Mouse (Mus musculus) layer of hippocampus, postnatal 10 days (tissue): ENCODE data around the gene Sema6d. TPM values are rescaled to one million over a fixed set of nuclear protein-coding genes. Genes with fewer than 3 reads are reported as not detected.

Experiments used
- DNase-seq, 2 experiments: peaks; one replicate each; pipeline ENCODE4 v3.0.0; 2021; ENCODE audit warnings: low spot score in 2 of 2
- total RNA-seq, 2 experiments: library from RNA; stranded (reverse); gene quantifications; 2 replicates each; pipeline ENCODE4 v1.2.3; 2021

Sema6d gene
- total RNA-seq, 2 experiments from 2014 or later = 92.1 to 97.7 TPM

GRCm38 (mm10) chr2:124532906-124533305 is 443.1 kb downstream of the Sema6d start:
- no peak for DNase-seq

GRCm38 (mm10) chr2:124533602-124534001 is 443.8 kb downstream of the Sema6d start:
- DNase-seq = peak in 1 of 2 experiments; percentile 28

GRCm38 (mm10) chr2:124550315-124550714 is 460.5 kb downstream of the Sema6d start:
- DNase-seq = no peak

DNA sequence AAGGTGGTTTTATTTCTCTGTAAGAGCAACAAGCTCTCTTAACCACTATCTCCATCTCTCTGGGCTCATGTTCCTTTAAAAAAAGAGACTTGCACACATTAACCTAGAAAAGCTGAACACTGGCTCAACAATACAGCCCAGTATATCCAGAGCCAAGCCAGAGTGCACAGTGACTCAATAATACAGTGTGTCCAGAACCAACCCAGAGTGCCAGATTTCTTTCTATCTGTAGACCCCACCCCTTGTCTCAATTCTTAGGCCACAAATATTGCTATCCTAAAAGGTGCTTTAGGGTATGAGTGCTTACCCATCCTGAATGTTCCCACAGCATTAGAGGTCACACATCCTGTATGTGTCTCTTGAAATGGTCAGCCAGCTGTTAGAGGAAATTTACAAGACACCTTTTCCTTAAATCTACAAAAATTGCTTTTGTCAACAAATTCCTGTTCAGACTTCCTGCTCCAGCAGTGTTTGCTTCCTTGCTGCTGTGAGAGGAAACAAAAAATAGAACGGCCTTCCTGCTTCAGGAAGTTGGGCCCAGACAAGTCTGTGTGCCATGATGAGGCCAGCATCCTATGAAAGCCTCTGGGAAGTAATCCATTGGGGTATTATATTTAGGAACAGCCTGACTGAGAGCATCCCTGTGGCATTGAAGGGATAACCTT is 465.1 kb downstream of the Sema6d start:
- DNase-seq = no peak

DNA sequence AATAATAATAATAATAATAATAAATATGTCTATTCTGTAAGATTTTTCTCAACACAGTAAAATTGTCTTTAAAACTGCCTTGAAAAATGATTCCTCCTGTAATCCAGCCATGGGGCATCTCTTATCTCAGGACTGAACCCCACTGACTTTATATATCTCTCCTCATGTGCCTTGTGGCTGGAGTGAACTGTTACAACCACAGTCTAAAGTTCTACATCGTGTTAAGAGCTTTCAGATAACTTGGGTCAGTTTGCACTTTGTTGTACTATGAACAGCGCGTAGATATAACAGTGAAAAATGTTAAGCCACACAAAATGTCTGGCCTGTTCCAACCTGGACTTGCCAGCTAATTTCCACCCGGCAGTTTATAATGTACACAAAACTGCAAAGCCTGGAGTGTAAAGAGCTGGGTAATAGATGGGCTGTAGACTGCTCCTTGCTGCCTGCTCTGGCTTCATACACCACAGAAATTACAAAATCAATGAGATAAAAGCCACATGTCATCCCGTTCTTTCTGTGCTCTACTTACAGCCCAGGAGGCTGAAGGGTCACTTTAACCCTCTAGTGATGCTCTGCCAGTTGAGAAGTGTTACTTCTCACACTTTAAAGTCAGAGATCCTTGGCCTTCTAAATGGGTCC is 467.2 kb downstream of the Sema6d start:
- no peak for DNase-seq

DNA sequence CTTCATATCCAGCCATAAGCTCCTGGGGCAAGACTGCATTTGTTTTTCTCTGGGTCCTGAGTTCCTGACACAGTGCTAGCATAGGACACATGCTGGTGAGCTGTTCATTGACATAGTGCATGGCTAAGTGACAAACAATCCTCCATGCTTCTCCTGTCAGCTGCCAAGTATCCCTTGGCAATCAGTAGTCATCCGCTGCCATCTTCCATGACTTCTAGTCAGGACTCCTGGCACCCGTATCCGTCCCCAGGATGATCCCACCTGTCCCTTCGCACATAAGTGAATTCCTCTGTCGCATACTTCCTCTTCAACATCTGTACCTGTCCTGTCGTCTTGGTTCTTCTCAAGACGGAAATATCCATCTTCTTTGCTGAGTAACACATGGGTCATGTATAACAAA is 468.3 kb downstream of the Sema6d start:
- no peak for DNase-seq

DNA sequence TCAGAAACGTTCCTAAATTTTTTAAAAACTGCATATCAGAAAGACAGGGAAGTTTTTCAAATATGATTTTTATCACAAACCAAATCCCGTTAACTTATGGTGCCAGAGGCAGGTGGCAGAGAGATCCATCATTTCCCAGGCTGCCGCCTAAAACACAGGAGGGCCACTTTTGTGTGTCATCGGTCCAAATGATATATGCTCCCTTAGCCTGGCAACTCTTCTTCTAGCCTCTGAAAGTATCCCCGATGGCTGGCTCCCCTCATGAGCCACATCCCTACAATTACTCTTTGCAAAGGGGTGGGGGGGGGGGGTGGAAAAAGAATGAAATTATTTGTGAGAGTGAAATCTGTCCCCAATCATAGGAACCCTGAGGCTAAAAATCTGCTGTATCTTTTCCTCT is 471.9 kb downstream of the Sema6d start:
- no peak for DNase-seq

- DNase-seq = peak in 1 of 2 experiments; percentile 26
Observed at GRCm38 (mm10) chr2:124562091-124562490, 472.3 kb downstream of the Sema6d start.

DNA sequence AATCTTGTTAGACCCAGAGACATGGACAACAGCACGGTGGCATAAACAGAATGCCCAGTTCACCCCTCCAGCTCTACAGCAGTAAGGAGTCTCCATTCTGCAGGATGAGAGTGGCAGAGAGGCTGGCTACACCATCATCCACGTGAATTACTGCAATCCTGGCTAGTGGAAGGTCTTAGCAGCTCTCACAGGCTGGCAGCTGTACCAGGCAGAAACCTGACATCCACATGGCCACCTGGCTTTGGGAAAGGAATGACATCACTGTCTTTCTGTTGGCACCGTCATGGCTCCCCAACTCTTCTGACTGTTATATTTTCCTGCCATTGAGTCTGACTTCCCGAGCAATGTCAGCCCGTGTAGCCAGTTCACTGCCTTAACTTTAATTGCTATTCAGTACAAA is 474.0 kb downstream of the Sema6d start:
- no peak for DNase-seq

- no peak for DNase-seq
Observed at GRCm38 (mm10) chr2:124573734-124574133, 484.0 kb downstream of the Sema6d start.

DNA sequence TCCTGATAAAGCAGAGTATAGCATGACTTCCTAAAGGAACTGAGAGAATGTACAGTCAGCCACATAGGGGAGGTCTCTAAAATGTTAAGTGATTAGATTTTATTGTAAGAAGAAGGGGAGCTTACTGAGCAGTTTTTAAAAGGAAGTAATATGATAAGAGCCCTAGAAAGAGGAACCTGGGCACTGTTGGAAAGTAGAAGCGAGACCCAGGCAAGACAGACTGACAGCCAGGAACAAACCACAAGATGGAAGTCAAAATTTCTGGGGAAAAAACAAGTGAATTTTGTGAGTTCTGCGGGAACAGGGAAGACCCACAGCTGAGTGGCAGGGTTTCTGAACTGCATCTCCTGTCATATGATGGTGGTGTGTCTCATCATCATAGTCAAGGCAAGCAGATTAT is 486.3 kb downstream of the Sema6d start:
- no peak for DNase-seq

DNA sequence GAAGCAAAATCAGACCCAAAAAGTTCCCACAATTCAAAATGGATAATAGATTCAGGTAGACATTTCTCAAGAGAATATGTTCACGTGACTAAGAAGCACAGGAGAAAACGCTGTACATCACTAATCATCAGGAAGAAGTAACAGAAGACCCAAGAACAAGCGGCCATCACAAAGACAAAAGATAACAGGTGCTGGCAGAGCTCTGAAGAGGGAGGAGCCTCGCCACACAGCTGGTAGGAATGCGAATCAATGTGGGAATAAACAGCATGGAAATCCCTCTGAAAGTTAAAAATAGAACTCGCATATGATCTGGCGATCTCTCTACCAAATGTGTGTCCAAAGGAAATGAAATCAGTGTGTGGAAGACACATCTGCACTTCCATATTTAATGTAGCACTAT is 493.8 kb downstream of the Sema6d start:
- DNase-seq = no peak

DNA sequence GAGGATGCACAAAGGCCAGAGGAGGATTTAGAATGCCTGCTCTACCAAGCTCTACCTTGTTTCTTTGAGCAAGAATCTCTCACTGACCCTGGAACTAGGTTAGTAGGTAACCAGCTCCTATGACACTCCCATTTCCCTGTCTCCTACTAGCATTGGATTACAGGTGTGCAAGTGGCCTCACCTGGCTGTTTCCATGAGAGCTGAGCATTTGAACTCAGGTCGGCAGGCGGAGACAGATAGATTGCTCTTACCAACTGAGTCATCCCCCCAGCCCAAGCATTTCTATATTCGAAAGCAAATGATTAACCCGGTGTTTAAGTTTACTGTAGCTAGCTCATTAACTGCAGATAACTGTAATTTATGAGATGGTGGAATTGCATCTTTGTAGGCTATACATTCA is 503.0 kb downstream of the Sema6d start:
- no peak for DNase-seq

GRCm38 (mm10) chr2:124599014-124599413 is 509.2 kb downstream of the Sema6d start:
- DNase-seq = no peak

- DNase-seq = no peak
Observed at GRCm38 (mm10) chr2:124601702-124602378, 512.1 kb downstream of the Sema6d start.

DNA sequence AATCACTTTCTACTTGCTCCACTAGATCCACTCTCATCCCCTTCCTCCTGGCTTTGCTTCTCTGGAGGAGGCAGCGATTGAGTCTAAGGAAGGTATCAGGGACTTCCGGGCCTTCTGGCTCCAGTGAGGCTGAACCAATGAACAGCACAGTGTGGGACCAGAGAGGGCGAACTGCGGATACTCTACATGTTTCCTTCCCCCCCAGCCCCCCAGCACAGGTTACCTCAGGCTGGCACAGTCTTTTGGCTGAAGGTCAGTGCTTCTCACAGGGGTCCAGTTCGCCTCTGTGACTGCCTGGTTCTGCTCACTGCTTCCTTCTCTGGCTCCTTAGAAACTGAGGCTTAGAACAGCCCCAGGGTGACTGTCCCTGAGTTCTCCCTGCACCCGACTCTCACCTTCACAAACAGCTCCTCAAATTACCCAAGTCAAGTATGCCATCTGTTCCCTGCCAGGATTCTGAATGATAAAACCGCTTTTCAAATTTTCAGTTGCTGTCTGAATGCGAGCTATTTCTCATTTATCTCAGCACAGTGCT is 512.7 kb downstream of the Sema6d start:
- DNase-seq = no peak

GRCm38 (mm10) chr2:124605341-124605740 is 515.6 kb downstream of the Sema6d start:
- no peak for DNase-seq

GRCm38 (mm10) chr2:124607986-124608385 is 518.2 kb downstream of the Sema6d start:
- DNase-seq = no peak

GRCm38 (mm10) chr2:124608546-124608945 is 518.8 kb downstream of the Sema6d start:
- DNase-seq = no peak

DNA sequence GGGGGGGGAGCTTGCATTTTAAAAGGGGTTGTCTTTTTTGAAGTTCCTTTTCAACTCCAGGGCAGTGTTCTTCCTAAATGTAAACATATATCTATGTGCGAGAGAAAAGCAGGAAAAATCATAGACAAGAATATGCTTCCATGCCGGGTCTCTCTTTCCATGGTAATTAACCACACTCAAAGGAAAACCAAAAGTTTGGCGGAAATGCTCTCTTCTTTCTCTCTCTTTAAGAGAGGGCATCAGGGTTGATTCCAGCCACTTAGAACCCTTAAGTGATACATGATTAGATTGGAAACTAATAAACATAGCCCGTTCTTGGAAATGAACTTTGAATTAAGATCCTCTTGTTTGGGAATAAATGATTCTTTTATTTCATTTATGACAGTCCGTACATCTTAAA is 519.2 kb downstream of the Sema6d start:
- DNase-seq = no peak

GRCm38 (mm10) chr2:124609711-124610585 is 520.2 kb downstream of the Sema6d start:
- DNase-seq = peak; percentile 73 to 85
